Mouse (Mus musculus): ENCODE results near the gene Tada1. TPM values are rescaled to one million over a fixed set of nuclear protein-coding genes. Genes with fewer than 3 reads are reported as not detected.

Tada1 gene
- 94.6 and 101 TPM in 2 replicates for polyA plus RNA-seq (2015; fragmentation: Nextera tagmentation; extraction: Ambion mirVana)

GRCm38 (mm10) chr1:166379013-166379629, at the start of gene Tada1:
Gene Tada1 (plus strand): TSS chr1:166379097.
- peaks cover 25% of the 10 kb centered on the region for H3K4me1 ChIP-seq
- WGBS = under 1% methylated on average over 81 of the region's 81 CpGs
- peak within 1 kb of the TSS; percentile 65 for H3K4me2 ChIP-seq (replicated peaks)
- H3K4me3 ChIP-seq = peak within 1 kb of the TSS; percentile 79
- ATAC-seq (replicated peaks) = peak; percentile 95
- H3K9me3 ChIP-seq = no peaks in the 10 kb centered on the region
- peak within 1 kb of the TSS; percentile 95 for H3K9ac ChIP-seq (replicated peaks)
- H3K36me3 ChIP-seq = peaks cover 15% of the 10 kb centered on the region
- peak within 1 kb of the TSS; percentile 88 for H3K27ac ChIP-seq (replicated peaks)
- H3K27me3 ChIP-seq = no peaks in the 10 kb centered on the region

DNA sequence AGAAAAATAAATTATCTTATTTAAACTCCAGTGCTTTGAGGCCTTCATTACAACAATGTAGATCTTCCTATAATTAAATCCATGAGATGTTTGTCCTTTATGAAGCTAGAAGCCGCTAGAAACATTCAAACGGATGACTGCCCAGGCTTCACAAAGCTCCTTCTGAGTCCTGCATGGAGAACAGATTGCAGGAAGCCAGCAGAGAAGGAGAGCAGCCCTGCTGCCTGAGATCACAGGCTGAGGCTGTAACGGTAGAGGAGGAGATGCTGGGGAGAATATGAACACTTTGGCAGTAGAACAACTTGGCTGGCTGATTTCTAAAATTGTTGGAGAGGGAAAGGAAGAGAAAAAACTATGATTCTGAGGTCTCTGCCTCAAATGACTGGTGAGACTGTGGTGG, 48.1 kb upstream of the Tada1 start:
- H3K4me3 ChIP-seq = no peak overlapping the region
- no peaks in the 10 kb centered on the region for H3K36me3 ChIP-seq
- 38% methylated on average over 3 of the region's 3 CpGs for WGBS
- H3K27me3 ChIP-seq = no peaks in the 10 kb centered on the region
- H3K9ac ChIP-seq (replicated peaks) = no peak overlapping the region
- no peak overlapping the region for H3K4me2 ChIP-seq (replicated peaks)
- H3K4me1 ChIP-seq = no peaks in the 10 kb centered on the region
- ATAC-seq (replicated peaks) = no peak
- H3K27ac ChIP-seq (replicated peaks) = peak overlapping the region; percentile 20; the same call in 1 of the 2 replicates
- H3K9me3 ChIP-seq = no peaks in the 10 kb centered on the region

- Histone ChIP-seq H3K9ac (replicated peaks) (no peak overlapping the region), H3K27ac (replicated peaks) (no peak overlapping the region), H3K4me1 (peaks cover 8% of the 10 kb centered on the region), H3K9me3 (no peaks in the 10 kb centered on the region), H3K4me3 (no peak overlapping the region), H3K36me3 (no peaks in the 10 kb centered on the region), H3K27me3 (no peaks in the 10 kb centered on the region), H3K4me2 (replicated peaks) (no peak overlapping the region)
- no peak for ATAC-seq (replicated peaks)
- 79% methylated on average over 6 of the region's 6 CpGs for whole genome bisulfite sequencing
Observed at GRCm38 (mm10) chr1:166339110-166339509, 39.8 kb upstream of the Tada1 start.

GRCm38 (mm10) chr1:166342060-166342459, 36.8 kb upstream of the Tada1 start:
- H3K27me3 ChIP-seq = no peaks in the 10 kb centered on the region
- no peak for ATAC-seq (replicated peaks)
- WGBS = 91% methylated on average over 2 of the region's 2 CpGs
- no peak overlapping the region for H3K4me3 ChIP-seq
- H3K27ac ChIP-seq (replicated peaks) = no peak overlapping the region
- no peak overlapping the region for H3K4me2 ChIP-seq (replicated peaks)
- peaks cover 15% of the 10 kb centered on the region for H3K4me1 ChIP-seq
- H3K36me3 ChIP-seq = no peaks in the 10 kb centered on the region
- no peaks in the 10 kb centered on the region for H3K9me3 ChIP-seq
- no peak overlapping the region for H3K9ac ChIP-seq (replicated peaks)

DNA sequence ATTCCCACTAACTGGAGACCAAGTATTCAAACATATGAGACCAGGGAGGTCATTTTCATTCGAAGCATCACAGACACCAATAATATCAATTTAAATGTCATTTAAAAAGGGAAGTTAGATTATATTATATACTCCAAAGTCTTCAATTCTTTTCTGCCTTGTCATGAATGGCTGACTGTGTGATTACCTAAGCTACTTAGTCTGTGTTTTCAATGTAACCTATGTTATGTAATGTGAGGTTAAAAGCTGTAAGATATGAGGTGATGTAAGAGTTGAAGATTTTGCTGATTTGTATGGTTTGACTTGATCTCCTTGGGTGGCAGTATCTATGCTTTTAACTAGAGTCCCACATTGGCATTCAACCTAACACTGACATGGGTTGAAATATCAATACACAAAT, 36.4 kb upstream of the Tada1 start:
- no peak overlapping the region for H3K9ac ChIP-seq (replicated peaks)
- H3K27ac ChIP-seq (replicated peaks) = no peak overlapping the region
- no peaks in the 10 kb centered on the region for H3K36me3 ChIP-seq
- peaks cover 15% of the 10 kb centered on the region for H3K4me1 ChIP-seq
- ATAC-seq (replicated peaks) = no peak
- no peak overlapping the region for H3K4me2 ChIP-seq (replicated peaks)
- H3K9me3 ChIP-seq = no peaks in the 10 kb centered on the region
- no peak overlapping the region for H3K4me3 ChIP-seq
- H3K27me3 ChIP-seq = no peaks in the 10 kb centered on the region
- 95% methylated on average over 1 of the region's 1 CpGs for WGBS

DNA sequence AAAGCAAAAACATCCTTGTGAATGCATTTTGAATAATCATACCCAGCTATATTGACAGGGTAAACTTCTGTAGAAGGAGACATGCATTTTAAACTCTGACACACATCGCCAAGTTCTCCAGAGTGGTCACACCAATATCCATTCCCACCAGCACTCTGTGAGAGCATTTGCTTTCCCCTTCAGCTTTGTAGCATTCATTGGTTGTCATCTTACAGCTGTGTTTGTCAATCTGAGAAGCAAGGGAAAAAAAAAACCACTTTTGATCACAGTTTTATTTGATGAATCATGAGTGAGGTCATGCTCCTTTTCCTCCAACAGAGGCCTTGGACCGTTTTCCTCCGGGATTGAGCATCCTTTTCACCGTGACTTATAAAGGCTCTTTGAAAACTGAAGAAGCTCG, 35.3 kb upstream of the Tada1 start:
- WGBS = 35% methylated on average over 5 of the region's 5 CpGs
- H3K4me3 ChIP-seq = no peak overlapping the region
- H3K4me2 ChIP-seq (replicated peaks) = no peak overlapping the region

GRCm38 (mm10) chr1:166344300-166345077, 34.4 kb upstream of the Tada1 start:
- Histone ChIP-seq H3K9me3 (no peaks in the 10 kb centered on the region), H3K4me2 (replicated peaks) (no peak overlapping the region), H3K27ac (replicated peaks) (no peak overlapping the region), H3K36me3 (no peaks in the 10 kb centered on the region), H3K4me3 (no peak overlapping the region), H3K27me3 (no peaks in the 10 kb centered on the region), H3K4me1 (peaks cover 15% of the 10 kb centered on the region), H3K9ac (replicated peaks) (no peak overlapping the region)
- peak; percentile 75 for ATAC-seq (replicated peaks)
- 24% methylated on average over 8 of the region's 8 CpGs for WGBS

More for the DNA sequence above, 35.3 kb upstream of the Tada1 start:
- ATAC-seq (replicated peaks) = no peak
- peaks cover 15% of the 10 kb centered on the region for H3K4me1 ChIP-seq
- H3K27me3 ChIP-seq = no peaks in the 10 kb centered on the region
- H3K9ac ChIP-seq (replicated peaks) = no peak overlapping the region
- no peaks in the 10 kb centered on the region for H3K36me3 ChIP-seq
- H3K9me3 ChIP-seq = no peaks in the 10 kb centered on the region
- no peak overlapping the region for H3K27ac ChIP-seq (replicated peaks)

DNA sequence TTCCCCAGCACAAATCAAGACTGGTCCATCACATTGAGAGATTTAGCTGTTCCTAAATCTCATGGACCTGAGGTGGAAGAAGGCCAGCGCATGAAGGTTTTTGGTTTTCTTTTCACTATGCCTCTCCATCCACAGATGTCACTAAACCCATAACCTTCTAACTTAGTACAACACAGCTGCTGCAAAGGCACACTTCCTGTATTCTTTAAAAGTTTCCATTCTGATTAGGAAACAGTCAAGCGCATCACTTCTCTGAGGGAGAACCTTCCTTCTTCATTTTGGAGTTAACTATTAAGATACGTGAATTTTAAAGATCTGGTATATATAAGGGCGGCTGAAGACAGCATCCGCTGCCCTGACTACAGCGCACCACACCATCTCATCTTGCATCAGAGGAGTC, 33.3 kb upstream of the Tada1 start:
- 97% methylated on average over 6 of the region's 6 CpGs for WGBS

GRCm38 (mm10) chr1:166346906-166347305, 32.0 kb upstream of the Tada1 start:
- no peak for ATAC-seq (replicated peaks)
- 82% methylated on average over 3 of the region's 3 CpGs for WGBS

More for the DNA sequence above, 33.3 kb upstream of the Tada1 start:
- Histone ChIP-seq H3K9ac (replicated peaks) (no peak overlapping the region), H3K27me3 (no peaks in the 10 kb centered on the region), H3K27ac (replicated peaks) (no peak overlapping the region), H3K36me3 (no peaks in the 10 kb centered on the region), H3K9me3 (no peaks in the 10 kb centered on the region), H3K4me2 (replicated peaks) (no peak overlapping the region), H3K4me1 (peaks cover 15% of the 10 kb centered on the region), H3K4me3 (no peak overlapping the region)
- no peak for ATAC-seq (replicated peaks)

DNA sequence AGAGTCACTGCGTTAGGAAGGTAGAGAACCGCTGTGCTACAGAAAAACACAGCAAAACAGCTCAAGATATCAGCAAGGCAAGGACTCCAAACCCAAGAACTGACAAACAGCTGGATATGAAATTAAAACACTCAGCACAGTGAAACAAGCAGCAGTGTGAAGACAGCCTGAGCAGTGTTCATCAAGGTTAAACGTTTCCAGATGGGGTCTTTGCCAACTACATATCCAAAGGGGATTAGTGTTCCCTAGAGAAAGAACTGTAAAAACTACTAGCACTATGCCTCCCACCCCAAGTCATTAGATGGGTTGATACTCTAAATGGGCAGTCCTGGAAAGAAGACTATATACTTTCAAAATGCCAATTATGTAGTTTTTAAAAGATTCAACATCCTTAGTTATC, 29.6 kb upstream of the Tada1 start:
- Histone ChIP-seq H3K9me3 (no peaks in the 10 kb centered on the region), H3K4me2 (replicated peaks) (no peak overlapping the region), H3K4me1 (peaks cover 5% of the 10 kb centered on the region), H3K36me3 (no peaks in the 10 kb centered on the region), H3K9ac (replicated peaks) (no peak overlapping the region), H3K27ac (replicated peaks) (no peak overlapping the region), H3K27me3 (no peaks in the 10 kb centered on the region), H3K4me3 (no peak overlapping the region)
- WGBS = 79% methylated on average over 3 of the region's 3 CpGs
- no peak for ATAC-seq (replicated peaks)

More at GRCm38 (mm10) chr1:166346906-166347305, 32.0 kb upstream of the Tada1 start:
- H3K36me3 ChIP-seq = no peaks in the 10 kb centered on the region
- no peak overlapping the region for H3K9ac ChIP-seq (replicated peaks)
- H3K4me1 ChIP-seq = peaks cover 15% of the 10 kb centered on the region
- no peak overlapping the region for H3K27ac ChIP-seq (replicated peaks)
- no peak overlapping the region for H3K4me3 ChIP-seq
- H3K27me3 ChIP-seq = no peaks in the 10 kb centered on the region
- H3K9me3 ChIP-seq = no peaks in the 10 kb centered on the region
- H3K4me2 ChIP-seq (replicated peaks) = no peak overlapping the region

DNA sequence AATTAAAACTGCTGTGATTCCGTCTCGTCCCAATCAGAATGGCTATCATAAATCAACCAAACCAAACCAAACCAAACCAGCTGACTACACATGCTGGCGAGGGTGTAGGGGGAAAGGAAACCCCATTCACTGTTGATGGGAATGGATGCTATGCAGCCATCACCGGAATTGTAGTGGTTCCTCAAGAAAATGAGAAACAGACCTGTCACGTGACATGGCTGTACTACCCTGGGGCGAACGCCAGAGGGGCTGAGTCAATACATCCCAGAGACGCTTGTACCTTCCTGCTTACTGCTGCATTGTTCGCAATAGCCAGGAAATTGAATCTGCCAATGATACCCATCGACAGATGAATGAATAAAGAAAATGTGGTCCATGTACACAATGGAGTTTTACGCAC, 29.1 kb upstream of the Tada1 start:
- 88% methylated on average over 11 of the region's 11 CpGs for WGBS
- no peak for ATAC-seq (replicated peaks)
- H3K4me2 ChIP-seq (replicated peaks) = no peak overlapping the region
- H3K9me3 ChIP-seq = no peaks in the 10 kb centered on the region
- no peaks in the 10 kb centered on the region for H3K36me3 ChIP-seq
- H3K4me3 ChIP-seq = no peak overlapping the region
- no peak overlapping the region for H3K27ac ChIP-seq (replicated peaks)
- 0 out of 2 replicates have a peak, but pooled peaks cover under 1% of the 10 kb centered on the region for H3K4me1 ChIP-seq
- no peaks in the 10 kb centered on the region for H3K27me3 ChIP-seq
- no peak overlapping the region for H3K9ac ChIP-seq (replicated peaks)

GRCm38 (mm10) chr1:166360157-166360855, 18.6 kb upstream of the Tada1 start:
- peak; percentile 96 for ATAC-seq (replicated peaks)
- H3K27ac ChIP-seq (replicated peaks) = no peak overlapping the region
- no peaks in the 10 kb centered on the region for H3K4me1 ChIP-seq
- no peak overlapping the region for H3K9ac ChIP-seq (replicated peaks)
- no peaks in the 10 kb centered on the region for H3K9me3 ChIP-seq
- no peaks in the 10 kb centered on the region for H3K27me3 ChIP-seq
- H3K4me2 ChIP-seq (replicated peaks) = no peak overlapping the region
- no peaks in the 10 kb centered on the region for H3K36me3 ChIP-seq
- H3K4me3 ChIP-seq = no peak overlapping the region
- 26% methylated on average over 14 of the region's 14 CpGs for WGBS

All from forebrain, embryonic 15.5 days (tissue).